Mouse (Mus musculus) MEL (cell line): Measurements from ENCODE around the gene Cr1l. TPM values are rescaled to one million over a fixed set of nuclear protein-coding genes. Genes with fewer than 3 reads are reported as not detected.

Experiments used
- DNase-seq: peaks from one replicate; pipeline ENCODE4 v3.0.0; 2011; ENCODE audit warnings: low read depth, low spot score
- H3K27ac ChIP-seq: 2 replicates; pipeline ENCODE4 v1.5.1; 2012; ENCODE audit warnings: low read depth, mild to moderate bottlenecking, control low read depth, low read length, moderate library complexity; ENCODE audit not compliant: control insufficient read depth
- H3K27me3 ChIP-seq, 2 experiments: fragments of 150-350 bp in 1 of 2; sonication (generic) in 1 of 2; 2 replicates each; pipeline ENCODE4 v1.6.1; 2012; ENCODE audit warnings: low read length in 2 of 2, mild to moderate bottlenecking in 2 of 2, improper control_type of control experiment in 1 of 2, moderate library complexity in 1 of 2; ENCODE audit not compliant: insufficient read depth in 2 of 2, control insufficient read depth in 1 of 2
- H3K36me3 ChIP-seq, 2 experiments: 2 replicates each; pipeline ENCODE4 v1.6.1; 2012 to 2014; ENCODE audit warnings: low read length in 2 of 2, improper control_type of control experiment in 1 of 2, inconsistent platforms in 1 of 2, mild to moderate bottlenecking in 1 of 2; ENCODE audit not compliant: insufficient read depth in 2 of 2, control insufficient read depth in 1 of 2
- H3K4me1 ChIP-seq, 2 experiments: fragments of 150-350 bp in 1 of 2; sonication (generic) in 1 of 2; 2 replicates each; pipeline ENCODE4 v1.6.1; 2012; ENCODE audit warnings: low read length in 2 of 2, improper control_type of control experiment in 1 of 2, mild to moderate bottlenecking in 1 of 2; ENCODE audit not compliant: insufficient read depth in 2 of 2, control insufficient read depth in 1 of 2
- H3K4me3 ChIP-seq, 2 experiments: fragments of 150-350 bp in 1 of 2; sonication (generic) in 1 of 2; 2 replicates each; pipeline ENCODE4 v1.5.1; 2012; ENCODE audit warnings: low read depth in 2 of 2, low read length in 2 of 2, mild to moderate bottlenecking in 2 of 2, moderate library complexity in 2 of 2, control low read depth in 1 of 2, improper control_type of control experiment in 1 of 2; ENCODE audit not compliant: control insufficient read depth in 1 of 2, insufficient read depth in 1 of 2
- H3K79me2 ChIP-seq: 2 replicates; pipeline ENCODE4 v1.6.1; 2012; ENCODE audit warnings: mild to moderate bottlenecking, low read length, moderate library complexity; ENCODE audit not compliant: control insufficient read depth, poor library complexity, insufficient read depth
- H3K9ac ChIP-seq: 2 replicates; pipeline ENCODE4 v1.6.1; 2012; ENCODE audit warnings: low read depth, mild to moderate bottlenecking, control low read depth, low read length, moderate library complexity; ENCODE audit not compliant: control insufficient read depth, poor library complexity, severe bottlenecking
- H3K9me3 ChIP-seq: fragments of 150-350 bp; sonication (generic); replicated peaks from 2 replicates; pipeline ENCODE4 v1.6.1; 2012; ENCODE audit warnings: mild to moderate bottlenecking, low read length, improper control_type of control experiment, moderate library complexity; ENCODE audit not compliant: insufficient read depth
- CTCF ChIP-seq, 3 experiments: IDR thresholded peaks in 2 of 3; conservative IDR thresholded peaks in 1 of 3; 2 replicates each; pipeline ENCODE4 v1.5.1; 2011 to 2012; ENCODE audit warnings: low read length in 3 of 3, low read depth in 2 of 3, mild to moderate bottlenecking in 2 of 3, improper control_type of control experiment in 1 of 3, inconsistent platforms in 1 of 3, mixed read lengths in 1 of 3, moderate library complexity in 1 of 3; ENCODE audit not compliant: control insufficient read depth in 1 of 3, insufficient read depth in 1 of 3, poor library complexity in 1 of 3, severe bottlenecking in 1 of 3
- JUND ChIP-seq: IDR thresholded peaks from 2 replicates; pipeline ENCODE4 v1.6.1; 2011; ENCODE audit warnings: low read depth, mild to moderate bottlenecking, improper control_type of control experiment, low read length
- MAFK ChIP-seq: IDR thresholded peaks from 2 replicates; pipeline ENCODE4 v1.6.1; 2011; ENCODE audit warnings: low read depth, mild to moderate bottlenecking, low read length, improper control_type of control experiment, borderline replicate concordance
- MAZ ChIP-seq: IDR thresholded peaks from 2 replicates; pipeline ENCODE4 v1.6.1; 2012; ENCODE audit warnings: low read depth, mild to moderate bottlenecking, inconsistent platforms, low read length, improper control_type of control experiment
- MYB ChIP-seq: IDR thresholded peaks from 2 replicates; pipeline ENCODE4 v1.6.1; 2011; ENCODE audit warnings: mild to moderate bottlenecking, low read depth, low read length, improper control_type of control experiment
- NELFE ChIP-seq: IDR thresholded peaks from 2 replicates; pipeline ENCODE4 v1.6.1; 2011; ENCODE audit warnings: low read depth, low read length, improper control_type of control experiment
- POLR2AphosphoS2 ChIP-seq: IDR thresholded peaks from 2 replicates; pipeline ENCODE4 v1.6.1; 2011; ENCODE audit warnings: low read length, improper control_type of control experiment
- RAD21 ChIP-seq: IDR thresholded peaks from 2 replicates; pipeline ENCODE4 v1.6.1; 2011; ENCODE audit warnings: mild to moderate bottlenecking, low read depth, low read length, improper control_type of control experiment
- SIN3A ChIP-seq: IDR thresholded peaks from 2 replicates; pipeline ENCODE4 v1.6.1; 2012; ENCODE audit warnings: low read length, improper control_type of control experiment, inconsistent platforms
- ZKSCAN1 ChIP-seq: IDR thresholded peaks from 2 replicates; pipeline ENCODE4 v1.6.1; 2012; ENCODE audit warnings: low read depth, mild to moderate bottlenecking, inconsistent platforms, low read length, improper control_type of control experiment, moderate library complexity
- ZMIZ1 ChIP-seq: IDR thresholded peaks from 2 replicates; pipeline ENCODE4 v1.6.1; 2012; ENCODE audit warnings: low read depth, mild to moderate bottlenecking, inconsistent platforms, low read length, improper control_type of control experiment, moderate library complexity
- ZNF384 ChIP-seq: IDR thresholded peaks from 2 replicates; pipeline ENCODE4 v1.6.1; 2012; ENCODE audit warnings: low read depth, mild to moderate bottlenecking, inconsistent platforms, low read length, improper control_type of control experiment
- polyA plus RNA-seq, 2 experiments: library from polyadenylated mRNA; stranded (reverse) in 1 of 2; unstranded in 1 of 2; fragments of >175 nt in 1 of 2; fragments of >200 nt in 1 of 2; gene quantifications; 2 replicates each; pipeline versions ENCODE4 v1.2.1 to v1.2.4; 2012; ENCODE audit warnings: low replicate concordance in 2 of 2, low read depth in 1 of 2; ENCODE audit not compliant: insufficient read length in 2 of 2, insufficient read depth in 1 of 2, missing spikeins in 1 of 2
- total RNA-seq: library from RNA; depleted of rRNA; stranded (reverse); fragments of 300-350 nt; gene quantifications from 2 replicates; pipeline ENCODE4 v1.2.3, GENCODE M21; 2012

Gene Cr1l
- total and polyA plus RNA-seq, 3 experiments = 103 to 116 TPM; not detected in 1

GRCm38 (mm10) chr1:195130953-195131674 is at the start of gene Cr1l (continued):
- TF ChIP-seq MAZ (no peak), RAD21 (peak; percentile 55), MYB (no peak), JUND (no peak), ZKSCAN1 (no peak)
- TF ChIP-seq, all 39 proteins: peak for 26

GRCm38 (mm10) chr1:195175980-195176931 is 44.9 kb upstream of the Cr1l start, which contains the start of gene Cr2:
Cr2 (minus strand) TSS chr1:195176716.
- Histone ChIP-seq H3K27me3 (peaks cover 6 to 14% of the 10 kb centered on the region in 2 experiments), H3K36me3 (no peaks in the 10 kb centered on the region), H3K4me3 (no peak within 1 kb of the TSS), H3K9me3 (no peaks in the 10 kb centered on the region), H3K27ac (no peak within 1 kb of the TSS), H3K4me1 (no peaks in the 10 kb centered on the region), H3K9ac (no peak within 1 kb of the TSS), H3K79me2 (no peaks in the 10 kb centered on the region)
- TF ChIP-seq JUND = no peak
- TF ChIP-seq ZMIZ1 = no peak
- TF ChIP-seq SIN3A = no peak
- no peak for TF ChIP-seq CTCF (IDR thresholded peaks at IDR 0.05 in 2 of 3, conservative IDR thresholded peaks at IDR 0.05 in 1 of 3; ENCODE audit: control insufficient read depth in 1 of 3, insufficient read depth in 1 of 3, low read depth in 2 of 3, low read length in 3 of 3, poor library complexity in 1 of 3, severe bottlenecking in 1 of 3)
- no peak for TF ChIP-seq NELFE
- TF ChIP-seq ZNF384 = no peak
- DNase-seq = no peak

GRCm38 (mm10) chr1:195164996-195165755 is 33.8 kb upstream of the Cr1l start:
- peaks cover 0 to 5% of the 10 kb centered on the region in 2 experiments; a peak in 3 of 4 replicates for H3K27me3 ChIP-seq
- no peaks in the 10 kb centered on the region for H3K9me3 ChIP-seq
- H3K36me3 ChIP-seq = no peaks in the 10 kb centered on the region
- no peak overlapping the region for H3K27ac ChIP-seq
- TF ChIP-seq MAFK = peak; percentile 34; the same call in 1 of the 2 replicates
- no peak for TF ChIP-seq ZNF384
- no peak for TF ChIP-seq POLR2AphosphoS2
- TF ChIP-seq, all 39 proteins: peak for 1
- no peaks in the 10 kb centered on the region for H3K4me1 ChIP-seq
- H3K79me2 ChIP-seq = no peaks in the 10 kb centered on the region
- H3K9ac ChIP-seq = no peak overlapping the region
- no peak overlapping the region for H3K4me3 ChIP-seq
- DNase-seq = no peak
